In genomic region chr1:176098685-176099320, GRCm38 (mm10) we compare ENCODE assay signal across 9 mouse cellular contexts.
DNase-seq lines count a peak whose midpoint lies in the region; ATAC-seq and TF ChIP-seq lines count a peak whose summit lies in the region.
"Had no signal": no experiment of that assay in that cellular context is flagged by ENCODE, and none has a peak within 500 bp of the region (broad histone marks: within the 10 kb centered on the region; RNA-seq: fewer than 3 reads in every experiment).

No protein-coding gene starts in this region.

- peak; percentile 85 for ATAC-seq in midbrain, embryonic 11.5 days (ENCODE audit: low FRiP score)
- ATAC-seq in frontal cortex, adult (ENCODE audit: low TSS enrichment), result peak; percentile 69
- ATAC-seq in megakaryocyte-erythroid progenitor cell, adult 5-6 weeks (replicated peaks; ENCODE audit: low FRiP score, low TSS enrichment, poor library complexity, severe bottlenecking), result no peak
- ATAC-seq: inflammation-experienced regulatory T-cells, adult 6 months had no signal

- no peak for TF ChIP-seq CTCF in gastrocnemius, adult 2 months (IDR thresholded peaks at IDR 0.05)

- no peaks in the 10 kb centered on the region for H3K27me3 ChIP-seq in midbrain, embryonic 11.5 days (ENCODE audit: control insufficient read depth, insufficient read depth, low read length)
- H3K27me3 ChIP-seq in midbrain, embryonic 10.5 days (ENCODE audit: low read depth, poor library complexity, severe bottlenecking), result no peaks in the 10 kb centered on the region

- no peaks in the 10 kb centered on the region for H3K36me3 ChIP-seq in midbrain, embryonic 11.5 days (ENCODE audit: control insufficient read depth, insufficient read depth, low read length)
- no peaks in the 10 kb centered on the region for H3K36me3 ChIP-seq in midbrain, embryonic 10.5 days

- WGBS in midbrain, embryonic 11.5 days, result 41% methylated on average over 7 of the region's 7 CpGs
- WGBS in midbrain, embryonic 10.5 days, result 38% methylated on average over 7 of the region's 7 CpGs

- no peak overlapping the region for H3K4me2 ChIP-seq in midbrain, embryonic 11.5 days

- H3K27ac ChIP-seq in midbrain, embryonic 11.5 days (ENCODE audit: low read depth, low read length), result no peak overlapping the region
- H3K27ac ChIP-seq in midbrain, embryonic 10.5 days (replicated peaks), result no peak overlapping the region
- no peak overlapping the region for H3K27ac ChIP-seq in gastrocnemius, adult 2 months

- intact Hi-C loops in gastrocnemius, adult 2 months (cut with DNase I), result no loop called here

- H3K9ac ChIP-seq in midbrain, embryonic 11.5 days (ENCODE audit: low read length), result no peak overlapping the region

- H3K4me1 ChIP-seq in midbrain, embryonic 11.5 days (ENCODE audit: control insufficient read depth, insufficient read depth, low read length), result peaks cover 2% of the 10 kb centered on the region; the same call in 1 of the 2 replicates
- H3K4me1 ChIP-seq in midbrain, embryonic 10.5 days, result no peaks in the 10 kb centered on the region; the same call in 1 of the 2 replicates

- DNase-seq in midbrain, embryonic 11.5 days (ENCODE audit: low spot score, missing footprints), result no peak
- DNase-seq in midbrain, embryonic 10.5 days (ENCODE audit: low spot score), result no peak
- DNase-seq in left cerebral cortex, adult 18-20 months (ENCODE audit: low spot score in 2 of 2), result peak; percentile 7 to 10
- peak; percentile 32 for DNase-seq in retina, embryonic 14.5 days (ENCODE audit: low spot score)
- no peak for DNase-seq in gastrocnemius, adult 2 months
- DNase-seq in urinary bladder, postnatal 36 days (ENCODE audit: low spot score in 2 of 2), result no peak

- no peak overlapping the region for H3K4me3 ChIP-seq in midbrain, embryonic 11.5 days (ENCODE audit: low read depth, low read length)
- no peak overlapping the region for H3K4me3 ChIP-seq in midbrain, embryonic 10.5 days
- no peak overlapping the region for H3K4me3 ChIP-seq in gastrocnemius, adult 2 months

- no peaks in the 10 kb centered on the region for H3K9me3 ChIP-seq in midbrain, embryonic 11.5 days (ENCODE audit: control insufficient read depth, low read length)
- H3K9me3 ChIP-seq in midbrain, embryonic 10.5 days (replicated peaks), result no peaks in the 10 kb centered on the region

Comparison
In these comparisons a context has a peak if more than half of its experiments do, and no peak if none do; other contexts are left out.
1. DNase-seq: peak in left cerebral cortex, adult 18-20 months (2 of 2) and retina, embryonic 14.5 days (single experiment); none in midbrain, embryonic 11.5 days (single experiment), midbrain, embryonic 10.5 days (single experiment), gastrocnemius, adult 2 months (single experiment) and urinary bladder, postnatal 36 days (0 of 2).